Mouse (Mus musculus): ENCODE results near the gene Mlx. TPM values are rescaled to one million over a fixed set of nuclear protein-coding genes. Genes with fewer than 3 reads are reported as not detected.
"Not testable (repeated sequence)": the region's sequence is repeated elsewhere in the genome, so short reads cannot be mapped to it uniquely, and the experiment has no call there.

The Mlx gene
- polyA plus RNA-seq, 1 experiment from 2014 or later = 36.3 TPM

DNA sequence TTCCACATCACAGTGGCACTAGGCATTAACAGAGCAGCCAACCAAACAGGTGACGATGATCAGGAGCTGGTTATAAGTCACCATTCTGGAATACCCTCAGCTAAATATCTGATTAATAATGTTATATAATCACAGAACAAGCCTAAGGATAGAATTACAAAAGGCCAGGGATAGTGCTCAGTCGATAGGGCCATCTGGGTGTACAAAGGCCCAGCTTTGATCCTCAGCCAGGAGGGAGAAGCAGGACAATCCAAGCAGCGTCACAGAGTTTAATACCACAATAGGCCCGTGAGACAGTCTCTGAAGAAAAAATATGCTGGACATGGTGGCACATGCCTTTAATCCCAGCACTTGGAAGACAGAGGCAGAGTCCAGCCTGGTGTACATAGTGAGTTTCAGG is 22.3 kb downstream of the Mlx start:
- Histone ChIP-seq H3K27me3 (replicated peaks) (no peaks in the 10 kb centered on the region), H3K4me1 (peaks cover 9% of the 10 kb centered on the region), H3K4me2 (no peak overlapping the region), H3K27ac (replicated peaks) (no peak overlapping the region), H3K9me3 (peaks cover 3% of the 10 kb centered on the region; the same call in 1 of the 2 replicates), H3K9ac (no peak overlapping the region), H3K36me3 (peaks cover 37% of the 10 kb centered on the region), H3K4me3 (no peak overlapping the region)
- no peak for ATAC-seq (ENCODE audit: extremely low read depth, insufficient number of reproducible peaks, low FRiP score, low TSS enrichment)
- 89% methylated on average over 4 of the region's 4 CpGs for WGBS

DNA sequence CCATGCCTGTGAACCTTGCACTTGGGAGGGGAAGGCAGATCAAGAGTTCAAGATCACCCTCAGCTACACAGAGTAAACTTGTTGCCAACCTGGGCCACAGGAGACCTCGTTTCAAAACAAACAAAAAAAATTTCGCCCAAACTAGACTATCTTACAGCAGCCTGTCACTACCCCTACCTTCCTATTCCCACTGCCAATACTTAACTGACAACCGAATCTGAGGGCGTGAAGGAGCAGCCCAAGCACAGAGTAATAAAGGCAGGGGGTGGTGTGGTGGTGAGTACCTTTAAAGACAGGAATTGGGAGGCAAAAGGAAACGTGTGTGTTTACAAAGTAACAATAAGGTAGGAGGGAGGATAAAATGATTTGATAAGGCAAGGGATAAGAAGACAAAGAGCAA is 23.6 kb downstream of the Mlx start:
- WGBS = 56% methylated on average over 5 of the region's 5 CpGs
- Histone ChIP-seq H3K27me3 (replicated peaks) (no peaks in the 10 kb centered on the region), H3K9me3 (peaks cover 3% of the 10 kb centered on the region; the same call in 1 of the 2 replicates), H3K9ac (no peak overlapping the region), H3K27ac (replicated peaks) (no peak overlapping the region), H3K36me3 (peaks cover 23% of the 10 kb centered on the region), H3K4me1 (peaks cover 17% of the 10 kb centered on the region), H3K4me3 (no peak overlapping the region), H3K4me2 (no peak overlapping the region)
- no peak for ATAC-seq (ENCODE audit: extremely low read depth, insufficient number of reproducible peaks, low FRiP score, low TSS enrichment)

DNA sequence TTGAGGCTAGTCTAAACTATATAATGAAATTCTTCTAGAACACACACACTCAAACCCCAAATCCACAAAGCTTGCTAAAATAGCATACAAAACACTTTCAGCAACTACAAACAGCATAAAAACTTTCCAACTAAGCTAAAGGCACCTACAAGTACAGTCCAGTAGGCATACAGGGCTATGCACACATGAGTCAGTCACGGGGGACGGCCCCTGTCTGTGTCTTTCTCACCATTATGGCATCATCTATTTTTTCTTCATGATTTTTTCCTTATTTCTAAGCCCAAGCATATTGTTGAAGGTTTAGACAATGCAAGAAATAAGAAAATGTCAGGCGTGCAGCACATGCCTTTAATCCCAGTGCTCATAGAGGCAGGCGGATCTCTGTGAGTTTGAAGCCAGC is 24.1 kb downstream of the Mlx start:
- 87% methylated on average over 4 of the region's 4 CpGs for WGBS
- peaks cover 22% of the 10 kb centered on the region for H3K4me1 ChIP-seq
- H3K36me3 ChIP-seq = peaks cover 20% of the 10 kb centered on the region
- H3K27me3 ChIP-seq (replicated peaks) = no peaks in the 10 kb centered on the region
- no peak overlapping the region for H3K4me3 ChIP-seq
- no peak overlapping the region for H3K9ac ChIP-seq
- H3K9me3 ChIP-seq = peaks cover 3% of the 10 kb centered on the region; the same call in 1 of the 2 replicates
- H3K27ac ChIP-seq (replicated peaks) = no peak overlapping the region
- H3K4me2 ChIP-seq = no peak overlapping the region
- no peak for ATAC-seq (ENCODE audit: extremely low read depth, insufficient number of reproducible peaks, low FRiP score, low TSS enrichment)

DNA sequence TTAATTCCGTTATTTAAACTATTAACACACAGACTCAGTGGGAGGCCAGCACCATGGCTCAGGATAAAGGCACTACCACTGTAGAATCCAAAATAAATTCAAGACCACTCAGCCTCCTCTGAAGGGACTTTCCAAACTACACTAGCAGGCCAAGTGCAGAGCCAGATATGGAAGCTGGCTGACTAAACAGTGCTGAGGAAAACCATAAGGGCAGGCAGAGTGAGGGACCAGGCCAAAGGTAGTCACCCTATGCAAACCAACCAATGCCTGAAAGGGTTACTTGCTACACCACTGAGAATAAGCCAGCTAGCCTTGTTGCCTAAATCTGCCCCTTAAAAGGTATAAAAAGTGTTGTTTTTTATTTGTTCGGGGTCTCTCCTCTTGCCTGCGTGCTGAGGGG is 25.1 kb downstream of the Mlx start:
- Histone ChIP-seq H3K9me3 (peaks cover 3% of the 10 kb centered on the region; the same call in 1 of the 2 replicates), H3K27ac (replicated peaks) (no peak overlapping the region), H3K4me2 (no peak overlapping the region), H3K36me3 (peaks cover 27% of the 10 kb centered on the region), H3K9ac (no peak overlapping the region), H3K4me3 (no peak overlapping the region), H3K27me3 (replicated peaks) (no peaks in the 10 kb centered on the region), H3K4me1 (peaks cover 26% of the 10 kb centered on the region)
- no peak for ATAC-seq (ENCODE audit: extremely low read depth, insufficient number of reproducible peaks, low FRiP score, low TSS enrichment)
- 92% methylated on average over 3 of the region's 3 CpGs for WGBS

DNA sequence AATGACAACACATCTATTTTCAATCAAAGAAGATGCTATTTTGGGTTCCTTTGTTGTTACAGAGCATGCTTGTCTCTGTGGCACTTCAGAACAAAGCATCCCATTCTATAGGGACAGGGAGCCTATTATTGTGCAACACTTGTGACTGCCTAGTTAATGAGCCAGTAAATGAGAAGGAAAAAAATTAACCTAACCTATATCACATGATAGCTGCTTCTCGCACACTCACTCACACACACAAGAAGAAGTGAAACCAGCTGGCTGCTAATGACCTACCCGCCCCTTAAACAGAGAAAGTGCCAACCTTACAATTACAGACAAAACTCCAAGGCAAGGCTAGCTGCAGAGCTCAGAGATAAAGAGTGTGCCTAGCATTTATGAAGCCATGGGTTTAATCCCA is 28.5 kb downstream of the Mlx start:
- peak overlapping the region; percentile 65 for H3K9ac ChIP-seq
- peaks cover 45% of the 10 kb centered on the region for H3K4me1 ChIP-seq
- H3K27me3 ChIP-seq (replicated peaks) = no peaks in the 10 kb centered on the region
- 70% methylated on average over 2 of the region's 2 CpGs for WGBS
- no peak overlapping the region for H3K4me2 ChIP-seq
- peaks cover 3% of the 10 kb centered on the region; the same call in 1 of the 2 replicates for H3K9me3 ChIP-seq
- peaks cover 24% of the 10 kb centered on the region for H3K36me3 ChIP-seq
- H3K4me3 ChIP-seq = no peak overlapping the region
- 0 out of 2 replicates have a peak overlapping the region, but pooled peaks have one; percentile 1 for H3K27ac ChIP-seq (replicated peaks)
- no peak for ATAC-seq (ENCODE audit: extremely low read depth, insufficient number of reproducible peaks, low FRiP score, low TSS enrichment)

DNA sequence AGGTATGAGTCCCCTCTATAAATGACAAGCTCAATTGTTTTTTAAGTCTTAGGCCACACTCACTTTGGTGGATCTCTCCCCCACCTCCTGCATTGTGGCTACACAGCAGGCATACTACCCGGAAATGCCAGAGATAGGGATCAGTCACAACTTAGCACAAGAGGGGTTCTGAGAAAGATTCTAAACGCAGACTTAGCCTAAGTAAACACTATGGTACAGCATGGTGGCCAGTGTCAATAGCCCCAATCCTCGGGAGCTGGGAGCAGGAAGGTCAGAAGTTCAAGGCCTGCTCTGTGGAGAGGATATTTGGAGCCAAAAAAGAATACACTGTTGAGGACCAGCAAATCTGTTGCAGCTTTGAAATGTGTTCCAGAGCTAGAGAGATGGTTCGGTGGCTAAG is 31.0 kb downstream of the Mlx start:
- Histone ChIP-seq H3K9me3 (peaks cover under 1% of the 10 kb centered on the region; the same call in 1 of the 2 replicates), H3K9ac (peak overlapping the region; percentile 91), H3K4me2 (peak overlapping the region; percentile 99), H3K4me1 (peaks cover 50% of the 10 kb centered on the region), H3K27me3 (replicated peaks) (no peaks in the 10 kb centered on the region), H3K36me3 (peaks cover 32% of the 10 kb centered on the region), H3K27ac (replicated peaks) (0 out of 2 replicates have a peak overlapping the region, but pooled peaks have one; percentile 8), H3K4me3 (peak overlapping the region; percentile 81)
- ATAC-seq (ENCODE audit: extremely low read depth, insufficient number of reproducible peaks, low FRiP score, low TSS enrichment) = no peak
- WGBS = 28% methylated on average over 4 of the region's 4 CpGs

DNA sequence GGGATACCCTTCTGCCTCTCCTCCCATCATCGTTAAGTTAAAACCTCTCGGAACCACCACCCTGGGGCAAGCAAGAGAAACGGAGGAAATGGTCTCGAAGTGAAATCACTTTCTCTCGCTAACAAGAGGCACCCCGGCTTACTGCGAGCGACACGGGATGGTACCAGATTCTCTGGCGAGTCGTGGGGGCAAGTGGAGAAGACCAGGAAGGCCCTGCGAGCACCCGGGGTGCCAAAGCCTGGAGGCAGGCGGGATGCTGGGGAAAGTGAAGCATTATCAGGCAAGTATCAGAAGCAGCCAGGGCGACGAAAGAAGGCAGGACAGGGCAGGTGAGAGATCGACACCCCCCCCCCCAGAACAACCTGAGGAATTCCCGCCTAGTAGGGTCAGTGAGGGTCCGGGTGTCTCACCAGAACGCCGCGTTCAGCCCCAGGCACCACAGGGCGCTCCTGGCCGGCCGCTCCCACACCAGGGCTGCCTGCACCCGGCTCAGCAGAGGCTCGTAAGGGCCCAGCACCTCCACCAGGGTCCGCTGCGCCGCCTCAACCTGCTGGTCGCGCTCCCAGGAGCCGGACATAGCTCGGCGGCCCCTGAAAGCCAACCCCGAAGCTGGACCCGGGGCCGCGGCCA is 32.2 kb downstream of the Mlx start:
- peaks cover 35% of the 10 kb centered on the region for H3K36me3 ChIP-seq
- under 1% methylated on average over 36 of the region's 39 CpGs for WGBS
- H3K4me3 ChIP-seq = peak overlapping the region; percentile 81
- peaks cover 50% of the 10 kb centered on the region for H3K4me1 ChIP-seq
- H3K9me3 ChIP-seq = no peaks in the 10 kb centered on the region
- H3K9ac ChIP-seq = peak overlapping the region; percentile 91
- no peaks in the 10 kb centered on the region for H3K27me3 ChIP-seq (replicated peaks)
- H3K27ac ChIP-seq (replicated peaks) = peak overlapping the region; percentile 94
- peak; percentile 73 for ATAC-seq (ENCODE audit: extremely low read depth, insufficient number of reproducible peaks, low FRiP score, low TSS enrichment)
- H3K4me2 ChIP-seq = peak overlapping the region; percentile 99

DNA sequence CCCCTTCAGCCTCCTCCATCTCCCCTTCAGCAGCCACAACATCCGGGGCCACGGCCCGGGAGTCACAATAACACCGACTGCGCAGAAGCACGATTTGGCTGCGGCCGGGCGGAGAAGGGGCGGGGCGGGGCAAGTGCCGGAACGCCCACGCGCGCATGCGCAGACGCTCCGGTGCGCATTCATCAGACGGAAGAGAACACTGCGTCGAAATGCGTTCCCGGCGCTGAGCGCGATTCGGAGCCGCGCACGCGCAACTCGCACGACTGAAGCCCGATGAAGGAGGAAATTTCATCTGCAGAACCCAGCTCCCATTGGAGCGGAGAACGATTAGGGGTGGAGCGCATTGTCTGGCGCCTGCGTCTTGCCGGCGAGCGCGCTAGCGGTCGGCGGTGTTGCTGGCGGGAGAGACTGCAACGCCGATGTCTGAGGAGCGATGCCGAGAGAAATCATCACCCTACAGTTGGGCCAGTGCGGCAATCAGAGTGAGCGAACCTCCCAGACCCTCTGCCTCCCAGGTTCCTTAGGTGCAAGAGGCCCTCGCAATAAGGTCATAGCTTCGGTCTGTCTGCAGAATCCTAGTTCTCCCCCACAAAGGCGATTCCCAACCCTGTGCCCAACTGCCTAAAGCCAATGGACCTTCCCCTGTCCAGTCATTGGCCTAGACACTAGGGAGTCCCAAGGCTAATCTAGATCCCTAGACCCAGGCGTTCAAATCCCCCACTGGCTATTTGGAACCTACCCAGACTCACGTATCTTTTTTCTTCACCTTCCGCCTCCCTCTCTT is 32.9 kb downstream of the Mlx start, which contains the start of the genes Retreg3 and Tubg1:
Gene Retreg3 (minus strand): TSS at position 133 of the 784 bp plus-strand sequence.
Gene Tubg1 (plus strand): TSS at position 178 of the 784 bp plus-strand sequence.
- ATAC-seq (ENCODE audit: extremely low read depth, insufficient number of reproducible peaks, low FRiP score, low TSS enrichment) = peak; percentile 95
- H3K27me3 ChIP-seq (replicated peaks) = no peaks in the 10 kb centered on the region
- peak within 1 kb of the TSS; percentile 81 for H3K4me3 ChIP-seq
- peak within 1 kb of the TSS; percentile 94 for H3K27ac ChIP-seq (replicated peaks)
- no peaks in the 10 kb centered on the region for H3K9me3 ChIP-seq
- H3K4me2 ChIP-seq = peak within 1 kb of the TSS; percentile 99
- H3K36me3 ChIP-seq = peaks cover 41% of the 10 kb centered on the region
- H3K9ac ChIP-seq = peak within 1 kb of the TSS; percentile 93
- WGBS = under 1% methylated on average over 61 of the region's 61 CpGs
- H3K4me1 ChIP-seq = peaks cover 49% of the 10 kb centered on the region

DNA sequence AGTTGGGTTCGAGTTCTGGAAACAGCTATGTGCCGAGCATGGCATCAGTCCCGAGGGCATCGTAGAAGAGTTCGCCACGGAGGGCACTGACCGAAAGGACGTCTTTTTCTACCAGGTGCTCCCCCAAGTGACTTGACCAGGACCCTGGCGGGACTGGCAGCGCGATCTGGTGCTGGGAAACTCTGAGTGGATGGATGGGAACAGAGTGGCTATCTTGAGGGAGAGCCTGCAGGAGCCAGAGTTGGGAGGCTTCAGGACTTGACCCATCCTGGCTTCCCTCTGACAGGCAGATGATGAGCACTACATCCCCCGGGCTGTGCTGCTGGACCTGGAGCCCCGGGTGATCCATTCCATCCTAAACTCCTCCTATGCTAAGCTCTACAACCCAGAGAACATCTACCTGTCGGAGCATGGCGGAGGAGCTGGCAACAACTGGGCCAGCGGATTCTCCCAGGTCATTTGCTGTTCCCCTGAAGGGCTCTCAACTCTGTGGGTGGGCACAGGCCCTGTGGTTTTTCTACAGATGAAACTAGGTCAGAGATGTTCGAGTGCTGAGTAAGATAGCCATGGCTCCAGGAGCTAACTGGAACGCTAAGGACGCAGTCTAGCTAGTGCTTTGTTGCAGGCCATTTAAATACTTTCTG is 33.6 kb downstream of the Mlx start:
- Histone ChIP-seq H3K4me3 (peak overlapping the region; percentile 81), H3K27me3 (replicated peaks) (no peaks in the 10 kb centered on the region), H3K4me2 (peak overlapping the region; percentile 99), H3K9ac (peak overlapping the region; percentile 93), H3K4me1 (peaks cover 43% of the 10 kb centered on the region), H3K27ac (replicated peaks) (peak overlapping the region; percentile 94), H3K36me3 (peaks cover 48% of the 10 kb centered on the region), H3K9me3 (no peaks in the 10 kb centered on the region)
- ATAC-seq (ENCODE audit: extremely low read depth, insufficient number of reproducible peaks, low FRiP score, low TSS enrichment) = no peak
- WGBS = 19% methylated on average over 19 of the region's 19 CpGs

DNA sequence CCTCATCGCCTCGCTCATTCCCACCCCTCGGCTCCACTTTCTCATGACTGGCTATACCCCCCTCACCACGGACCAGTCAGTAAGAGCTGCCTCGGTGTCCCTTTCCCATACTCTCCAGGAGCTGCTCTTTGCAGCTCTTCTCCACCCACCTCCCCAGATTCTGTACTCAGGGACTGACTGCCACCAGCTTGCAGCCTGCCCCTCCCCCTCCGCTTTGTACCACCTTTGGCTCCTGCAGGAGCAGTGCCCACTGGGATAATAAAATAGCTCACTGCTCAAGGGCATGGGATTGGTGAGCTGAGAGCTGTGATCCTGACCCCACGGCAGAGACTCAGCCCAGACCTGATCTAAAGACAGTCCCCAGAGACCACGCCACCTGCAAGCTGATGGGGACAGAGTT is 37.4 kb downstream of the Mlx start:
- not testable (repeated sequence) for ATAC-seq (ENCODE audit: extremely low read depth, insufficient number of reproducible peaks, low FRiP score, low TSS enrichment)

DNA sequence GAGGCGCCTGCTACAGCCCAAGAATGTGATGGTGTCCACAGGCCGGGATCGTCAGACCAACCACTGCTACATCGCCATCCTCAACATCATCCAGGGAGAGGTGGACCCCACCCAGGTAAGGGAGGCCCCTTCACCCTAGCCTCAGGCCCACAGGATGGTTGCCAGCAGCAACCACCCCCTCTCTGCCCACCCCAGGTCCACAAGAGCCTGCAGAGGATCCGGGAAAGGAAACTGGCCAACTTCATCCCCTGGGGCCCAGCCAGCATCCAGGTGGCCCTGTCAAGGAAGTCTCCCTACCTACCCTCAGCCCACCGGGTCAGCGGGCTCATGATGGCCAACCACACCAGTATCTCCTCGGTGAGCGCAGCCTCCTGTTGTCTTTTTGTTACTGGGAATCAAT is 37.9 kb downstream of the Mlx start:
- Histone ChIP-seq H3K4me1 (peaks cover 19% of the 10 kb centered on the region), H3K36me3 (peaks cover 58% of the 10 kb centered on the region)
- 94% methylated on average over 9 of the region's 9 CpGs for WGBS
- not testable (repeated sequence) for H3K4me3 ChIP-seq; H3K27ac ChIP-seq (replicated peaks); H3K9me3 ChIP-seq; H3K4me2 ChIP-seq; H3K9ac ChIP-seq; ATAC-seq (ENCODE audit: extremely low read depth, insufficient number of reproducible peaks, low FRiP score, low TSS enrichment); H3K27me3 ChIP-seq (replicated peaks)

More for the DNA sequence above, 37.4 kb downstream of the Mlx start:
- Histone ChIP-seq H3K36me3 (peaks cover 58% of the 10 kb centered on the region), H3K4me1 (peaks cover 17% of the 10 kb centered on the region)
- H3K27me3 ChIP-seq (replicated peaks); H3K9ac ChIP-seq; H3K27ac ChIP-seq (replicated peaks); H3K4me3 ChIP-seq; H3K4me2 ChIP-seq; H3K9me3 ChIP-seq: not testable (repeated sequence)
- 91% methylated on average over 8 of the region's 8 CpGs for WGBS

Measured in heart, embryonic 13.5 days (tissue).